Comparison of ENCODE assay signal across 18 mouse cellular contexts in genomic region chr2:141217925-141218324, GRCm38 (mm10).
A peak's percentile ranks its signal among the peaks of the same experiment; 100 is the strongest.
DNase-seq lines count a peak whose midpoint lies in the region; ATAC-seq and TF ChIP-seq lines count a peak whose summit lies in the region.
"Had no signal": no experiment of that assay in that cellular context is flagged by ENCODE, and none has a peak within 500 bp of the region (broad histone marks: within the 10 kb centered on the region; RNA-seq: fewer than 3 reads in every experiment).

No protein-coding gene starts in this region.

- DNase-seq in cerebellum, adult 2 months, result no peak
- DNase-seq in hindbrain, embryonic 11.5 days (ENCODE audit: low spot score), result no peak
- DNase-seq in hindbrain, embryonic 14.5 days (ENCODE audit: low spot score), result no peak
- peak; percentile 44 for DNase-seq in brain, embryonic 14.5 days (ENCODE audit: low read depth)
- DNase-seq in forebrain, postnatal 0 days, result peak; percentile 5
- no peak for DNase-seq in left cerebral cortex, postnatal 10 days (ENCODE audit: extremely low spot score in 1 of 2, low spot score in 2 of 2)
- DNase-seq: adrenal gland, adult 8-10 months; B cell, adult 2 months; gastrocnemius, postnatal 36 days; heart, adult 11 months; heart, postnatal 10 days; heart, postnatal 4 days; kidney, adult 18-20 months had no signal

- H3K4me1 ChIP-seq in cerebellum, adult 2 months (ENCODE audit: control insufficient read depth, insufficient read depth, low read length), result no peaks in the 10 kb centered on the region
- no peaks in the 10 kb centered on the region for H3K4me1 ChIP-seq in hindbrain, embryonic 11.5 days (replicated peaks; ENCODE audit: control insufficient read depth, insufficient read depth, low read length)
- peaks cover 7% of the 10 kb centered on the region; the same call in 1 of the 2 replicates for H3K4me1 ChIP-seq in hindbrain, embryonic 14.5 days (replicated peaks; ENCODE audit: control insufficient read depth, insufficient read depth, low read length)
- no peaks in the 10 kb centered on the region for H3K4me1 ChIP-seq in forebrain, postnatal 0 days (ENCODE audit: insufficient read depth)
- H3K4me1 ChIP-seq: embryonic facial prominence, embryonic 12.5 days; intestine, embryonic 15.5 days had no signal

- no peak overlapping the region for H3K27ac ChIP-seq in cerebellum, adult 2 months (ENCODE audit: insufficient read depth, low read length)
- no peak overlapping the region for H3K27ac ChIP-seq in hindbrain, embryonic 11.5 days (ENCODE audit: low read depth, low read length)
- H3K27ac ChIP-seq in hindbrain, embryonic 14.5 days, result no peak overlapping the region
- no peak overlapping the region for H3K27ac ChIP-seq in forebrain, postnatal 0 days (ENCODE audit: low read depth, low read length)
- H3K27ac ChIP-seq: embryonic facial prominence, embryonic 12.5 days; intestine, embryonic 15.5 days had no signal

- H3K27me3 ChIP-seq in cerebellum, adult 2 months (ENCODE audit: control insufficient read depth, insufficient read depth, low read length), result no peaks in the 10 kb centered on the region
- no peaks in the 10 kb centered on the region for H3K27me3 ChIP-seq in hindbrain, embryonic 11.5 days (ENCODE audit: control insufficient read depth, insufficient read depth, low read length)
- H3K27me3 ChIP-seq in hindbrain, embryonic 14.5 days (ENCODE audit: control insufficient read depth, insufficient read depth, low read length), result no peaks in the 10 kb centered on the region
- no peaks in the 10 kb centered on the region for H3K27me3 ChIP-seq in forebrain, postnatal 0 days (ENCODE audit: insufficient read depth, low read length)
- H3K27me3 ChIP-seq: embryonic facial prominence, embryonic 12.5 days; intestine, embryonic 15.5 days had no signal

- H3K9ac ChIP-seq in hindbrain, embryonic 11.5 days (ENCODE audit: low read depth, low read length), result no peak overlapping the region
- no peak overlapping the region for H3K9ac ChIP-seq in hindbrain, embryonic 14.5 days
- no peak overlapping the region for H3K9ac ChIP-seq in forebrain, postnatal 0 days
- H3K9ac ChIP-seq: embryonic facial prominence, embryonic 12.5 days; intestine, embryonic 15.5 days had no signal

- no peak for TF ChIP-seq POLR2A in cerebellum, adult 2 months (IDR thresholded peaks at IDR 0.05; ENCODE audit: borderline replicate concordance, insufficient read depth, low read length)
- no peak for TF ChIP-seq POLR2A in brain, embryonic 14.5 days (IDR thresholded peaks at IDR 0.05; ENCODE audit: borderline replicate concordance, extremely low read depth, insufficient read depth, insufficient read length, poor library complexity, severe bottlenecking)

- intact Hi-C loops in left cerebral cortex, postnatal 10 days (cut with DNase I), result no loop called here

- 0 out of 2 replicates have a peak, but pooled peaks have one; percentile 26 for ATAC-seq in cerebellum, adult (ENCODE audit: insufficient number of reproducible peaks, low FRiP score, low TSS enrichment)
- peak; percentile 27; the same call in 1 of the 2 replicates for ATAC-seq in hindbrain, embryonic 11.5 days (ENCODE audit: low FRiP score)
- no peak for ATAC-seq in hindbrain, embryonic 14.5 days (ENCODE audit: low FRiP score)
- ATAC-seq in forebrain, postnatal 0 days, result no peak
- ATAC-seq: CD4-positive, CD25-positive, alpha-beta regulatory T cell, adult 4 months; intestine, embryonic 15.5 days had no signal

- H3K36me3 ChIP-seq in hindbrain, embryonic 11.5 days (ENCODE audit: control insufficient read depth, insufficient read depth, low read length), result no peaks in the 10 kb centered on the region
- no peaks in the 10 kb centered on the region for H3K36me3 ChIP-seq in hindbrain, embryonic 14.5 days (replicated peaks; ENCODE audit: control insufficient read depth, insufficient read depth)
- H3K36me3 ChIP-seq in forebrain, postnatal 0 days (ENCODE audit: insufficient read depth), result no peaks in the 10 kb centered on the region
- H3K36me3 ChIP-seq: embryonic facial prominence, embryonic 12.5 days; G1E; intestine, embryonic 15.5 days had no signal

- 64% methylated on average over 3 of the region's 3 CpGs for WGBS in cerebellum, adult 2 months
- WGBS in hindbrain, embryonic 11.5 days, result 87% methylated on average over 3 of the region's 3 CpGs
- 76% methylated on average over 3 of the region's 3 CpGs for WGBS in hindbrain, embryonic 14.5 days
- WGBS in forebrain, postnatal 0 days, result 57% methylated on average over 3 of the region's 3 CpGs

- no peak overlapping the region for H3K4me3 ChIP-seq in cerebellum, adult 2 months (replicated peaks; ENCODE audit: insufficient read depth, low read depth, low read length)
- no peak overlapping the region for H3K4me3 ChIP-seq in hindbrain, embryonic 11.5 days (ENCODE audit: low read depth, low read length)
- no peak overlapping the region for H3K4me3 ChIP-seq in hindbrain, embryonic 14.5 days (replicated peaks; ENCODE audit: low read length)
- H3K4me3 ChIP-seq in forebrain, postnatal 0 days (ENCODE audit: low read depth, low read length), result no peak overlapping the region
- H3K4me3 ChIP-seq: embryonic facial prominence, embryonic 12.5 days; intestine, embryonic 15.5 days had no signal

- no peak for TF ChIP-seq CTCF in cerebellum, adult 2 months (IDR thresholded peaks at IDR 0.05; ENCODE audit: borderline replicate concordance, insufficient read depth, low read depth, low read length)
- no peak for TF ChIP-seq CTCF in brain, embryonic 14.5 days (IDR thresholded peaks at IDR 0.05; ENCODE audit: borderline replicate concordance, extremely low read depth, insufficient read depth, insufficient read length)
- no peak for TF ChIP-seq CTCF in forebrain, postnatal 0 days (IDR thresholded peaks at IDR 0.05; ENCODE audit: low read depth)

- no peaks in the 10 kb centered on the region for H3K9me3 ChIP-seq in hindbrain, embryonic 11.5 days (ENCODE audit: control insufficient read depth, low read length)
- H3K9me3 ChIP-seq in hindbrain, embryonic 14.5 days (ENCODE audit: control insufficient read depth, low read length), result peaks cover 15% of the 10 kb centered on the region
- peaks cover 6% of the 10 kb centered on the region; the same call in 1 of the 2 replicates for H3K9me3 ChIP-seq in forebrain, postnatal 0 days (ENCODE audit: low read length)
- H3K9me3 ChIP-seq: intestine, embryonic 15.5 days had no signal

- no peak overlapping the region for H3K4me2 ChIP-seq in hindbrain, embryonic 11.5 days (replicated peaks; ENCODE audit: low read depth, low read length)
- no peak overlapping the region for H3K4me2 ChIP-seq in hindbrain, embryonic 14.5 days (replicated peaks)
- H3K4me2 ChIP-seq in forebrain, postnatal 0 days (ENCODE audit: low read depth), result no peak overlapping the region
- H3K4me2 ChIP-seq: embryonic facial prominence, embryonic 12.5 days; intestine, embryonic 15.5 days had no signal

Comparison
In these comparisons a context has a peak if more than half of its experiments do, and no peak if none do; other contexts are left out.
1. ATAC-seq: peak in cerebellum, adult (single experiment) and hindbrain, embryonic 11.5 days (single experiment); none in hindbrain, embryonic 14.5 days (single experiment) and forebrain, postnatal 0 days (single experiment).
2. DNase-seq: peak in brain, embryonic 14.5 days (single experiment) and forebrain, postnatal 0 days (single experiment); none in cerebellum, adult 2 months (0 of 2), hindbrain, embryonic 11.5 days (single experiment), hindbrain, embryonic 14.5 days (single experiment) and left cerebral cortex, postnatal 10 days (0 of 2).